Mouse (Mus musculus) 3134 (cell line): Measurements from ENCODE around the gene Cdk12.

ENCODE experiments used
- DNase-seq: peaks from one replicate; pipeline ENCODE4 v3.0.0-alpha.2; 2011; ENCODE audit warnings: low spot score; ENCODE audit not compliant: insufficient read length; ENCODE audit errors: extremely low read depth

The Cdk12 gene

GRCm38 (mm10) chr11:98253807-98254206 is 50.9 kb downstream of the Cdk12 start:
- DNase-seq: no peak

GRCm38 (mm10) chr11:98260706-98261479 is 58.0 kb downstream of the Cdk12 start:
- DNase-seq: no peak

- DNase-seq: peak; percentile 25
These were observed 62.2 kb downstream of the Cdk12 start for GRCm38 (mm10) chr11:98265039-98265438.

- DNase-seq: no peak
These were observed 63.0 kb downstream of the Cdk12 start for GRCm38 (mm10) chr11:98265891-98266290.

- DNase-seq: no peak
These were observed 64.0 kb downstream of the Cdk12 start for GRCm38 (mm10) chr11:98266699-98267402.

- no peak for DNase-seq
These were observed 67.2 kb downstream of the Cdk12 start for GRCm38 (mm10) chr11:98270066-98270465.

GRCm38 (mm10) chr11:98270466-98270865 is 67.6 kb downstream of the Cdk12 start:
- DNase-seq: no peak

- DNase-seq: no peak
These were observed 80.9 kb downstream of the Cdk12 start for GRCm38 (mm10) chr11:98283740-98284139.

- DNase-seq: no peak
These were observed 81.4 kb downstream of the Cdk12 start for GRCm38 (mm10) chr11:98284230-98284629.

- no peak for DNase-seq
These were observed 82.5 kb downstream of the Cdk12 start for GRCm38 (mm10) chr11:98285368-98285767.

- no peak for DNase-seq
These were observed 84.7 kb downstream of the Cdk12 start for GRCm38 (mm10) chr11:98287531-98287930.

- DNase-seq: no peak
These were observed 85.1 kb downstream of the Cdk12 start for GRCm38 (mm10) chr11:98287961-98288360.

- DNase-seq: no peak
These were observed 87.0 kb downstream of the Cdk12 start for GRCm38 (mm10) chr11:98289873-98290272.

- DNase-seq: no peak
These were observed 88.0 kb downstream of the Cdk12 start for GRCm38 (mm10) chr11:98290906-98291305.

- no peak for DNase-seq
These were observed 90.2 kb downstream of the Cdk12 start for GRCm38 (mm10) chr11:98293070-98293469.

GRCm38 (mm10) chr11:98294188-98295012 is 91.5 kb downstream of the Cdk12 start:
- DNase-seq: peak; percentile 71

GRCm38 (mm10) chr11:98295013-98295585 is 92.2 kb downstream of the Cdk12 start:
- no peak for DNase-seq

- DNase-seq: no peak
These were observed 93.4 kb downstream of the Cdk12 start for GRCm38 (mm10) chr11:98296277-98296676.

GRCm38 (mm10) chr11:98296916-98297315 is 94.1 kb downstream of the Cdk12 start:
- no peak for DNase-seq

- no peak for DNase-seq
These were observed 94.9 kb downstream of the Cdk12 start for GRCm38 (mm10) chr11:98297778-98298177.
